Mouse (Mus musculus) bone marrow, adult 2 months (tissue): ENCODE measurements around the gene S100pbp.

Experiments used
- CTCF ChIP-seq: fragments of 200-500 bp; IDR thresholded peaks from 2 replicates; pipeline ENCODE4 v1.5.1; 2011; ENCODE audit warnings: low read length, control low read depth; ENCODE audit not compliant: control insufficient read depth, insufficient read depth
- POLR2A ChIP-seq: fragments of 200-500 bp; IDR thresholded peaks from 2 replicates; pipeline ENCODE4 v1.6.1; 2011; ENCODE audit warnings: low read depth, mild to moderate bottlenecking, control low read depth, low read length, borderline replicate concordance; ENCODE audit not compliant: control insufficient read depth

- TF ChIP-seq POLR2A (no peak), CTCF (no peak)
These were observed 53.3 kb downstream of the S100pbp start for GRCm38 (mm10) chr4:129136189-129136578.
